Mouse (Mus musculus) heart, adult 2 months (tissue): ENCODE measurements around the gene Plcl1. TPM values are rescaled to one million over a fixed set of nuclear protein-coding genes. Genes with fewer than 3 reads are reported as not detected.

Source experiments
- DNase-seq, 2 experiments: peaks; one replicate each; pipeline ENCODE4 v3.0.0; 2021
- H3K27ac ChIP-seq: fragments of 200-600 bp; 2 replicates; pipeline ENCODE4 v1.8.1; 2022
- H3K27me3 ChIP-seq: fragments of 200-500 bp; 2 replicates; pipeline ENCODE4 v1.6.1; 2012; ENCODE audit warnings: mild to moderate bottlenecking, low read length, inconsistent platforms, mixed read lengths; ENCODE audit not compliant: control insufficient read depth, insufficient read depth
- H3K36me3 ChIP-seq: fragments of 200-500 bp; 2 replicates; pipeline ENCODE4 v1.6.1; 2012; ENCODE audit warnings: low read length, inconsistent platforms; ENCODE audit not compliant: control insufficient read depth, insufficient read depth
- H3K4me1 ChIP-seq: fragments of 200-500 bp; 2 replicates; pipeline ENCODE4 v1.6.1; 2011; ENCODE audit warnings: low read length; ENCODE audit not compliant: control insufficient read depth, insufficient read depth
- H3K4me3 ChIP-seq: fragments of 200-600 bp; 2 replicates; pipeline ENCODE4 v1.8.1; 2022
- H3K79me2 ChIP-seq: fragments of 200-500 bp; replicated peaks from 2 replicates; pipeline ENCODE4 v1.6.1; 2012; ENCODE audit warnings: mild to moderate bottlenecking, inconsistent platforms, low read length, moderate library complexity, mixed read lengths; ENCODE audit not compliant: control insufficient read depth, insufficient read depth
- H3K9ac ChIP-seq: fragments of 200-500 bp; 2 replicates; pipeline ENCODE4 v1.6.1; 2012; ENCODE audit warnings: low read depth, mild to moderate bottlenecking, control low read depth, inconsistent platforms, low read length, mixed read lengths
- CTCF ChIP-seq: fragments of 200-600 bp; IDR thresholded peaks from 2 replicates; pipeline ENCODE4 v1.8.1; 2022; ENCODE audit warnings: antibody characterized with exemption, mild to moderate bottlenecking, moderate library complexity
- EP300 ChIP-seq: fragments of 200-500 bp; IDR thresholded peaks from 2 replicates; pipeline ENCODE4 v1.6.1; 2011; ENCODE audit warnings: low read depth, low read length, control low read depth; ENCODE audit not compliant: insufficient read depth
- POLR2A ChIP-seq: fragments of 200-500 bp; IDR thresholded peaks from 2 replicates; pipeline ENCODE4 v1.6.1; 2011; ENCODE audit warnings: mild to moderate bottlenecking, low read depth, low read length, control low read depth; ENCODE audit not compliant: insufficient read depth
- WGBS: fragments of 180-500 bp; shearing (Covaris S2); methylation state at CpG from one replicate; pipeline ENCODE4 v1.1.7; 2018; 5-methylcytosine and 5-hydroxymethylcytosine counted together
- intact Hi-C: fragments of 180-260 bp; cut with DNase I; formaldehyde crosslinking; loops from one replicate; pipeline ENCODE4 v1.15.1; 2025
- polyA plus RNA-seq: library from polyadenylated mRNA; depleted of rRNA; stranded (reverse); fragments of >200 nt; gene quantifications from 2 replicates; pipeline ENCODE4 v1.2.3, GENCODE M21; 2012
- total RNA-seq, 2 experiments: library from RNA; stranded (reverse); gene quantifications; 2 replicates each; pipeline ENCODE4 v1.2.3; 2021

Plcl1 gene
- total and polyA plus RNA-seq, 3 experiments, result 0.86 to 3.1 (median 3.0) TPM

- Histone ChIP-seq H3K36me3 (0 out of 2 replicates have a peak, but pooled peaks cover 2% of the 10 kb centered on the region), H3K27ac (no peak overlapping the region), H3K27me3 (no peaks in the 10 kb centered on the region), H3K4me3 (no peak overlapping the region), H3K79me2 (no peaks in the 10 kb centered on the region), H3K4me1 (peaks cover 11% of the 10 kb centered on the region), H3K9ac (no peak overlapping the region)
- intact Hi-C loops, result loop anchor here (5.0 kb wide), 1 partner anchor 161 kb away; no protein-coding TSS in a partner anchor
- DNase-seq, result peak; percentile 57 to 68
- TF ChIP-seq POLR2A (no peak), EP300 (no peak), CTCF (no peak)
- 17% methylated on average over 2 of the region's 2 CpGs for WGBS
Observed at GRCm38 (mm10) chr1:55575916-55576315, 170.2 kb downstream of the Plcl1 start.

GRCm38 (mm10) chr1:55581752-55582151 lies 176.0 kb downstream of the Plcl1 start:
- H3K9ac ChIP-seq, result no peak overlapping the region
- no peaks in the 10 kb centered on the region for H3K36me3 ChIP-seq
- no peak for DNase-seq
- TF ChIP-seq EP300, result no peak
- TF ChIP-seq CTCF, result no peak
- TF ChIP-seq POLR2A, result no peak
- 66% methylated on average over 2 of the region's 2 CpGs for WGBS
- no peaks in the 10 kb centered on the region for H3K27me3 ChIP-seq
- H3K27ac ChIP-seq, result no peak overlapping the region
- no peak overlapping the region for H3K4me3 ChIP-seq
- intact Hi-C loops, result loop anchor here (10.0 kb wide), 1 partner anchor 177 kb away; the partner anchor contains the start of gene Plcl1
- no peaks in the 10 kb centered on the region for H3K79me2 ChIP-seq
- H3K4me1 ChIP-seq, result peaks cover 2% of the 10 kb centered on the region; the same call in 1 of the 2 replicates

GRCm38 (mm10) chr1:55585441-55585840 lies 179.7 kb downstream of the Plcl1 start:
- no peaks in the 10 kb centered on the region for H3K79me2 ChIP-seq
- H3K4me1 ChIP-seq, result peaks cover 2% of the 10 kb centered on the region; the same call in 1 of the 2 replicates
- intact Hi-C loops, result loop anchor here (10.0 kb wide), 1 partner anchor 181 kb away; the partner anchor contains the start of gene Plcl1
- H3K36me3 ChIP-seq, result no peaks in the 10 kb centered on the region
- no peaks in the 10 kb centered on the region for H3K27me3 ChIP-seq
- 56% methylated on average over 4 of the region's 4 CpGs for WGBS
- no peak overlapping the region for H3K9ac ChIP-seq
- H3K4me3 ChIP-seq, result no peak overlapping the region
- DNase-seq, result peak in 1 of 2 experiments; percentile 37
- TF ChIP-seq CTCF, result no peak
- no peak for TF ChIP-seq POLR2A
- TF ChIP-seq EP300, result no peak
- no peak overlapping the region for H3K27ac ChIP-seq

- Histone ChIP-seq H3K27me3 (no peaks in the 10 kb centered on the region), H3K4me3 (no peak overlapping the region), H3K27ac (no peak overlapping the region), H3K36me3 (no peaks in the 10 kb centered on the region), H3K4me1 (0 out of 2 replicates have a peak, but pooled peaks cover 2% of the 10 kb centered on the region), H3K79me2 (no peaks in the 10 kb centered on the region), H3K9ac (no peak overlapping the region)
- 71% methylated on average over 6 of the region's 6 CpGs for WGBS
- DNase-seq, result no peak
- no peak for TF ChIP-seq EP300
- no peak for TF ChIP-seq CTCF
- TF ChIP-seq POLR2A, result no peak
- intact Hi-C loops, result loop anchor here (10.0 kb wide), 1 partner anchor 183 kb away; the partner anchor contains the start of gene Plcl1
Observed at GRCm38 (mm10) chr1:55588090-55588489, 182.4 kb downstream of the Plcl1 start.

GRCm38 (mm10) chr1:55590047-55590446 lies 184.3 kb downstream of the Plcl1 start:
- Histone ChIP-seq H3K4me1 (0 out of 2 replicates have a peak, but pooled peaks cover under 1% of the 10 kb centered on the region), H3K9ac (no peak overlapping the region), H3K36me3 (no peaks in the 10 kb centered on the region), H3K4me3 (no peak overlapping the region), H3K79me2 (no peaks in the 10 kb centered on the region), H3K27me3 (no peaks in the 10 kb centered on the region), H3K27ac (no peak overlapping the region)
- TF ChIP-seq EP300 (no peak), CTCF (no peak), POLR2A (no peak)
- intact Hi-C loops, result no loop called here
- no peak for DNase-seq

GRCm38 (mm10) chr1:55600496-55600895 lies 194.8 kb downstream of the Plcl1 start:
- DNase-seq, result peak in 1 of 2 experiments; percentile 35
- H3K27ac ChIP-seq, result no peak overlapping the region
- no peaks in the 10 kb centered on the region for H3K36me3 ChIP-seq
- no peak for TF ChIP-seq EP300
- no peak for TF ChIP-seq POLR2A
- intact Hi-C loops, result no loop called here
- no peaks in the 10 kb centered on the region for H3K79me2 ChIP-seq
- WGBS, result 50% methylated on average over 1 of the region's 1 CpGs
- H3K27me3 ChIP-seq, result no peaks in the 10 kb centered on the region
- no peak overlapping the region for H3K4me3 ChIP-seq
- H3K9ac ChIP-seq, result no peak overlapping the region
- no peaks in the 10 kb centered on the region for H3K4me1 ChIP-seq
